Mouse (Mus musculus): ENCODE measurements at regions not wholly inside any gene's neighbourhood (a gene's known extent, or its start where the extent isn't known, plus 50 kb on each side); places are given as distances from the start of the nearest gene placed in this dataset.

DNA sequence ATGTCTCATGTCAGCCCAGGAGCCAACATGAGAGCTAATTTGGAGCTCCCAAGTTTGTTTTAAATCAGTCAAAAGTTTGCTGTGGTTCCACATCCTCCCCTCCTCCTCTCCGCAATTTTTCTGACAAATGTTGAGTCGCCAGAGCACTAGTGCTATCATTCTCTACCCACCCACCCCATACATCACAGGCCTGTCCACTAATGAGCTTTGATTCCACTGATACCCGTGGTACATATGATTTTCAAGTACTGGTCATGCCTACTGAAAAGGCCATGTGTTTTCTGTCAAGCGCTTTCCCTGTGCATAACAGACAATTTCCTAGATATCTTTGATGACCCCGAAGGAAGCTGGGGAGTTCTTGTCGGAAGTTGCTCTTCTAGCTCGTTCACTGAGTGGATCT is 85.5 kb upstream of the Mrps30 start:
- no peak for TF ChIP-seq CTCF (conservative IDR thresholded peaks at IDR 0.05; ENCODE audit: insufficient read depth, insufficient read length, low read depth, low read length)
- TF ChIP-seq POLR2A (IDR thresholded peaks at IDR 0.05; ENCODE audit: low read depth, low read length): no peak
